Mouse (Mus musculus): ENCODE measurements around the gene Inpp5e. TPM values are rescaled to one million over a fixed set of nuclear protein-coding genes. Genes with fewer than 3 reads are reported as not detected.

The Inpp5e gene
- total RNA-seq, 2 experiments from 2014 or later, result 13.2 to 19.8 TPM

- DNase-seq, result no peak
Observed at GRCm38 (mm10) chr2:26363481-26363880, 45.5 kb downstream of the Inpp5e start.

- no peak for DNase-seq
Observed at GRCm38 (mm10) chr2:26362991-26363390, 46.0 kb downstream of the Inpp5e start.

GRCm38 (mm10) chr2:26360772-26361171 lies 48.2 kb downstream of the Inpp5e start, which contains the start of gene Card9:
Card9 (minus strand) TSS chr2:26360918.
- DNase-seq, result no peak

GRCm38 (mm10) chr2:26359983-26360382 lies 49.0 kb downstream of the Inpp5e start:
- peak in 1 of 2 experiments; percentile 39 for DNase-seq

- DNase-seq, result no peak
Observed at GRCm38 (mm10) chr2:26358667-26359320, 50.2 kb downstream of the Inpp5e start.

- DNase-seq, result peak in 1 of 2 experiments; percentile 31
Observed at GRCm38 (mm10) chr2:26357484-26357883, 51.5 kb downstream of the Inpp5e start.

- no peak for DNase-seq
Observed at GRCm38 (mm10) chr2:26356678-26357077, 52.3 kb downstream of the Inpp5e start.

GRCm38 (mm10) chr2:26356231-26356630 lies 52.8 kb downstream of the Inpp5e start:
- DNase-seq, result no peak

- DNase-seq, result no peak
Observed at GRCm38 (mm10) chr2:26354401-26354800, 54.6 kb downstream of the Inpp5e start.

- DNase-seq, result no peak
Observed at GRCm38 (mm10) chr2:26353066-26353980, 55.7 kb downstream of the Inpp5e start.

GRCm38 (mm10) chr2:26352291-26352910 lies 56.6 kb downstream of the Inpp5e start:
- peak; percentile 37 to 45 for DNase-seq

- DNase-seq, result peak; percentile 95 to 96
Observed at GRCm38 (mm10) chr2:26351358-26352290, 57.4 kb downstream of the Inpp5e start, which contains the start of gene Dnlz. Dnlz (minus strand) TSS chr2:26352110.

- peak in 1 of 2 experiments; percentile 25 for DNase-seq
Observed at GRCm38 (mm10) chr2:26348241-26348640, 60.8 kb downstream of the Inpp5e start.

Other genes with a start within 250 kb of the Inpp5e start
- gene Lhx3, start 200.9 kb downstream of the Inpp5e start, total RNA-seq (2021), result under 1 TPM in 1 of 2 experiments, not detected in 1; 0.69 TPM
- 10 to 100 TPM; 20.5 to 21.0 TPM for gene Qsox2, start 171.7 kb downstream of the Inpp5e start, total RNA-seq (2021)
- under 1 TPM; 0.36 to 0.46 TPM for gene Ccdc187, start 114.6 kb downstream of the Inpp5e start, total RNA-seq (2021)
- gene Gpsm1, start 93.7 kb downstream of the Inpp5e start, total RNA-seq (2021), result 10 to 100 TPM; 14.5 to 14.7 TPM
- 10 to 100 TPM; 22.2 to 22.9 TPM for gene Dnlz, start 57.1 kb downstream of the Inpp5e start, total RNA-seq (2021)
- 1 to 10 TPM; 1.3 to 1.9 TPM for gene Card9, start 48.3 kb downstream of the Inpp5e start, total RNA-seq (2021)
- gene Snapc4, start 28.6 kb downstream of the Inpp5e start, total RNA-seq (2021), result 10 to 100 TPM; 24.7 to 34.4 TPM
- 100 to 1,000 TPM in 1 of 2 experiments, 10 to 100 TPM in 1; 97.9 to 102 TPM for gene Entr1, start 19.9 kb downstream of the Inpp5e start, total RNA-seq (2021)
- gene Pmpca, start 19.9 kb downstream of the Inpp5e start, total RNA-seq (2021), result 100 to 1,000 TPM; 142 to 145 TPM
- 10 to 100 TPM; 63.2 to 63.3 TPM for gene Sec16a, start 36.0 kb upstream of the Inpp5e start, total RNA-seq (2021)
- gene Notch1, start 107.5 kb upstream of the Inpp5e start, total RNA-seq (2021), result 10 to 100 TPM; 17.5 to 25.5 TPM
- 100 to 1,000 TPM in 1 of 2 experiments, 10 to 100 TPM in 1; 86.2 to 127 TPM for gene Egfl7, start 170.8 kb upstream of the Inpp5e start, total RNA-seq (2021)
- not detected for gene Gm20532, start 177.4 kb upstream of the Inpp5e start, total RNA-seq (2021)
- 100 to 1,000 TPM; 301 to 364 TPM for gene Agpat2, start 195.2 kb upstream of the Inpp5e start, total RNA-seq (2021)
- gene Fam69b, start 219.3 kb upstream of the Inpp5e start, total RNA-seq (2021), result 1 to 10 TPM; 5.8 to 8.8 TPM

Data from adrenal gland, postnatal 36 days (tissue).